Mouse (Mus musculus): ENCODE results near the gene Spock1.

Spock1 gene

DNA sequence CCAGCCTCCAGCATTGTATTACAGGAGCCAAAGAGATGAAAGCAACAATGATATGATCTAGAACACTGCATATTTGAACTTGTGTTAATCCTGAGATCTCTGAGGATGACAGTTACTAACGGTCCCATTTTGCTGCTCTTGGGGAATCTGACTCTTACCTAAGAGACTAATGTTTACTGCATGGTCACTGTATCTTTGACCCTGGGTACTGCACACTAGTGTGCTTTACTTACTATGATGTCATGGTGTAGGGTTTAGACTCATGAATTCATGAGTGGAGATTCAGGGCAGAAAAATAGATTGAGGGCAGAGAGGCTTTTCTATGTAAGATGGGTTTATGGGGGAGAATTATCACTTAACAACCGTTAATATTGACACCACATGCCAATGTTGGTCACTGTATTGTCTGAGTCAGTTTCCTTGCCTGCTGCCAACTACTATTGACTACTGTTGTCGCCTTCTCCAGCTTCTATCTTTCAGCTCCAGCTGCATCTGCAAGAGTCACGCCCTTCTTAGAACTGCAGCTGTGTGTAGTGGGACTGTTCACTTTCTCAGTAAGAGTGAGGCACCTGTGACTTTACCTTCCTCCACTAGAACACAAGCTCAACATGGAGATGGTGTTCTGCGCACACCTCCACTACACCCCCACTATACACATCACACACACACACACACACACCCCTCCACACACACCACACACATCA is 330.4 kb downstream of the Spock1 start:
- no peaks in the 10 kb centered on the region for H3K36me3 ChIP-seq (ENCODE audit: control insufficient read depth, insufficient read depth, low read length, poor library complexity, severe bottlenecking)
- no peak for DNase-seq (ENCODE audit: low read depth, low spot score)
- H3K27me3 ChIP-seq (ENCODE audit: control insufficient read depth, insufficient read depth, low read length, poor library complexity, severe bottlenecking) = no peaks in the 10 kb centered on the region

DNA sequence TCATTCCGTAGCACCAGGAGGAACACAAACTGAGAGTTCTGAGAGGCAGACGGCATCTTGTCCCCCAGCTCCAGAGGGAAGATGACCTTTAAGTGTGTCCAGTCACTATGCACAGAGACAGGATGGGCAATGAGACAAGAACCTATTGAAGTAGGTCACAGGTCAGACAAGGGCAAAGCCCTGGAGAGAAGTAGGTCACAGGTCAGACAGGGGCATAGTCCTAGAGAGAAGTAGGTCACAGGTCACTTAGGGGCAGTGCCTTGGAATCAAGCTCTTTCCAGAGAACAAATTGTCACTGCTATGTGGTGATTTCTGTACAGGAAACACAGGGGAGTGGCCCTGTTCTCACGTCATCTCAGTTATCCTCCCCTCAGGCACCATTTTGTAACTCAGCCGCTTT is 334.6 kb downstream of the Spock1 start:
- H3K36me3 ChIP-seq (ENCODE audit: control insufficient read depth, insufficient read depth, low read length, poor library complexity, severe bottlenecking) = no peaks in the 10 kb centered on the region
- DNase-seq (ENCODE audit: low read depth, low spot score) = no peak
- no peaks in the 10 kb centered on the region for H3K27me3 ChIP-seq (ENCODE audit: control insufficient read depth, insufficient read depth, low read length, poor library complexity, severe bottlenecking)

DNA sequence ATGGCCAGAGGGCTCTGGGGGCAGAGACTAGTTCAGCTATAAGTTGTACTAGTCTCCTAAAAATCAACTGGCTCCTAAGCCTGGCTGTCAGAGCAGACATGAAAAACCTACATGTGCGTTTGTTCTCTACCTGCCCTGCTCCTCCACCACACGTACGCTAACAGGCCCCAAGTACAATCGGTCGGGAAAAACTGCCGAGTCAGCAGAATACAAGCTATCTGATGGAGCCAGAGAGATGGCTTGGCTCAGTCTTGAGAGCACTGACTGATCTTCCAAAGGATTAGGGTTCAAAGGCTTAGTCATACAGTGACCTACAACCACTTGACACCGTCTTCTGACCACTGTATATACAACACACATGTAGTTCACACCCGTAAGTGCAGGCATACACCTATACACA is 339.7 kb downstream of the Spock1 start:
- no peak for DNase-seq (ENCODE audit: low read depth, low spot score)
- Histone ChIP-seq H3K36me3 (ENCODE audit: control insufficient read depth, insufficient read depth, low read length, poor library complexity, severe bottlenecking) (no peaks in the 10 kb centered on the region), H3K27me3 (ENCODE audit: control insufficient read depth, insufficient read depth, low read length, poor library complexity, severe bottlenecking) (no peaks in the 10 kb centered on the region)

DNA sequence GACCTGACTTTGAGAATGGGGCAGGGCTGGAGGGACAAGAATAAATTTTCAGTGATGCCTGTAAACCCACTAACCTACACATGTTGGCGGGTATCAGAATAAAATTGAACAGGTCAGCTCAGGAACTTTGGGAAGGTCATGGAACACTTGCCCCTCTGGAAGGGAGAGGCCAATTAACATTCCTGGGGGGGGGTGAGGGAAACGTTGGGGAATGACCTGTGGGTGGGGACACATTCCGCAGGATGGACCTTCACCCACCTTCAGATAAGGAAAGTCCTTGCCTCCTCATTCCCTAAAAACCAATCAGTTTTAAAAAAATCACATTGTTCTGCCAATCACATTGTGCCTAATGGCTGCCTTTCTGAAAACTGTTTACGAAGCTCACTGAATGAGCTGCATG is 352.9 kb downstream of the Spock1 start:
- no peaks in the 10 kb centered on the region for H3K36me3 ChIP-seq (ENCODE audit: control insufficient read depth, insufficient read depth, low read length, poor library complexity, severe bottlenecking)
- no peaks in the 10 kb centered on the region for H3K27me3 ChIP-seq (ENCODE audit: control insufficient read depth, insufficient read depth, low read length, poor library complexity, severe bottlenecking)
- DNase-seq (ENCODE audit: low read depth, low spot score) = no peak

DNA sequence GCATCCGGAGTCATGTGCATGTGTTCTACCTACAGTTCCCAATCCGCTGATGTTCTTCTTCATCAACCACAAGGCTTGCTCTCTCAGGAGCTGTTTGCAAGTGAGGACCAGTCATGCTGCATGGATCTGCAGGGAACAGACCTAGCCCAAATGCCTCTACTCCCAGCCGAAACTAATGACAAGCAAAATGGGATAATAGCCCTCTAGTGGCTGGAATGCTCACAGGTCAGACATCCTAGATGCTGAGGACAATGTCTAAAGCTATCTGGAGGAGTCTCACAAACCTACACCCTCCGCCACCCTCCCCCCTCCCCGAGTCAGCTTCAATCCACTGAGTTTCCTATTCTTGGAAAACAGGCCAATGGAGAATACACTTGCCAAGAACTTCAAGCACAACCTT is 358.4 kb downstream of the Spock1 start:
- Histone ChIP-seq H3K36me3 (ENCODE audit: control insufficient read depth, insufficient read depth, low read length, poor library complexity, severe bottlenecking) (no peaks in the 10 kb centered on the region), H3K27me3 (ENCODE audit: control insufficient read depth, insufficient read depth, low read length, poor library complexity, severe bottlenecking) (no peaks in the 10 kb centered on the region)
- DNase-seq (ENCODE audit: low read depth, low spot score) = no peak

DNA sequence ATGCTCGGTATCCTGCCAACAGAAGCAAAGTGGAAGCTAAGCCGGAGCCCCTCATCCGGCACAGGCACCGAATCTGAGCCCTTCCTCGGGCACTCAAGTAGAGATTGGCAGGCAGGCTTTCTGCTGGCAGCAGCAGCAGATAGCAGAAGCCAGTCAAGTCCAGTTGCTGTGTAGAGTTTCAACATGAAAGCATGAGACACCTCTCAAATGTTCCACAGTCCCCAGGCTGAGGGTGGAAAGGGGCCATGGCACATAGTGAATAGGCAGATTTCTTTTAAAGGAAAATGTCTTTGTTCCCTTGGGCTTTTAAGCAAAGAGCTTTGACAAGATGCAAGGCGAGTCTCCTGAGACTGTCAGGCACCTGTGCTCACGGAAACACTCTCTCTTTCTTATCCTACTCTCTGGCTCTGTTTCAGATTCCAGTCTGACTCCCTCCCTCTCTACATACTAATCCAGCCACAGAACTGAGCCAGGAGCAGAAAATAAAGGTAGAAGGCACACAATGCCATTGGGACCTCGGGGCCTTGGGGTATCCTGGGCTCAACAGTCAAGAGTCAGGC is 371.1 kb downstream of the Spock1 start:
- H3K36me3 ChIP-seq (ENCODE audit: control insufficient read depth, insufficient read depth, low read length, poor library complexity, severe bottlenecking) = no peaks in the 10 kb centered on the region
- no peaks in the 10 kb centered on the region; the same call in 1 of the 2 replicates for H3K27me3 ChIP-seq (ENCODE audit: control insufficient read depth, insufficient read depth, low read length, poor library complexity, severe bottlenecking)
- DNase-seq (ENCODE audit: low read depth, low spot score) = no peak

DNA sequence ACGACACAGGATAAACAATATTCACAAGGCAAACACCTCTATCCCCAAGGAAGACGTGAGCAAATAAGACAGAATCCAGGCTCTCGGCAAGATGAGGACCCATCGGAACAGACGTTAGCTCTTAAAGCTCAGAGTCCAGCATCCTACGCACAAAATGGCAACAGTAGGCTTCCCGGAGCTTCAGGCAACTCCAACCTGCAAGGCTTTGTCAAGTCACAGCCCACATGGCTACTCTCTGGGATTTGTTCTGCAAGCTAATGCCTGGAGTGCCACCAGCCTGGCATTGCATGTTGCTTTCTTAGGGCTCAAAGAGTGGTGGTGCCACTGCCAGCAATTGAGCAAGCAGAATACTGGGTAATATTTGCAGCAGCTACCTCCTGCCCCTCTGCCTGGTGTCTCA is 373.8 kb downstream of the Spock1 start:
- Histone ChIP-seq H3K27me3 (ENCODE audit: control insufficient read depth, insufficient read depth, low read length, poor library complexity, severe bottlenecking) (no peaks in the 10 kb centered on the region; the same call in 1 of the 2 replicates), H3K36me3 (ENCODE audit: control insufficient read depth, insufficient read depth, low read length, poor library complexity, severe bottlenecking) (no peaks in the 10 kb centered on the region)
- no peak for DNase-seq (ENCODE audit: low read depth, low spot score)

DNA sequence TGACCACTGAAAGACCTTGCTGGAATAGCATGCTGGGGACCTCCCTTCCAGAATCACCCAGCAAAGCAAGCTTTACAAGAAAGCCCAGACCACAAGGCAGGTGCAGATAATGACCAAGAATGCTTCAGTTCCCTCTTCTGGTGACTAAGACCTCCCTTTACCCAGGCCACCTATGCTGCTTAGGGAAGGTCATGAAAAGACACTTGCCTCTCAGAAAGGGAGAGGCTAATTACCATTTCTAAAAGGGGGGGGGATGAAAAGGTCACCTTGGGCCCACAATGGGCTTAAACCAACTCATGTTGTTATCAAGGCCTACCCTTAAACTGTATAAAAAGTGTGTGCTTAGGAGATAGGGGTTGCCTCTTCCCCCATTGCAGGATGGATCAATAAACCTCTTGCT is 382.2 kb downstream of the Spock1 start:
- H3K36me3 ChIP-seq (ENCODE audit: control insufficient read depth, insufficient read depth, low read length, poor library complexity, severe bottlenecking) = no peaks in the 10 kb centered on the region
- no peaks in the 10 kb centered on the region for H3K27me3 ChIP-seq (ENCODE audit: control insufficient read depth, insufficient read depth, low read length, poor library complexity, severe bottlenecking)
- DNase-seq (ENCODE audit: low read depth, low spot score) = no peak

DNA sequence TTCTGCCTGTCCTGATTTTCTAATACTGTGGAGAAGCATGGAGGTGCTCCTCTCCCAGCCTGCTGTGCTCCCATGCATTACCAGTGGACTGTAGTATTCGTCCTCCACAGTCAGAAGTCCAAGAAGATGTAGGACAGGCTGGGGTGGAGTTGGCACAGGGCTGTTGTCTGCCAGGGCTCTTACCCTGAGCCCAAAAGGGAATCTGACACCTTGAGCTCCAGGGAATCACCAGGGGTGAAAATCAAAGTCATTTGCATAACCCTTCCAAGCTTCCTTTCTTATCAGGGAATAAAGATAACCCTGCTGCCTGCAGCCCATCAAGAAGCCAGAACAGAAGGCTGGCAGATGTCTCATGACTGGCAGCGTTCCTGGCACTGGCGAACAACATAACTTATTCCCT is 383.6 kb downstream of the Spock1 start:
- no peak for DNase-seq (ENCODE audit: low read depth, low spot score)
- Histone ChIP-seq H3K36me3 (ENCODE audit: control insufficient read depth, insufficient read depth, low read length, poor library complexity, severe bottlenecking) (no peaks in the 10 kb centered on the region), H3K27me3 (ENCODE audit: control insufficient read depth, insufficient read depth, low read length, poor library complexity, severe bottlenecking) (no peaks in the 10 kb centered on the region)

DNA sequence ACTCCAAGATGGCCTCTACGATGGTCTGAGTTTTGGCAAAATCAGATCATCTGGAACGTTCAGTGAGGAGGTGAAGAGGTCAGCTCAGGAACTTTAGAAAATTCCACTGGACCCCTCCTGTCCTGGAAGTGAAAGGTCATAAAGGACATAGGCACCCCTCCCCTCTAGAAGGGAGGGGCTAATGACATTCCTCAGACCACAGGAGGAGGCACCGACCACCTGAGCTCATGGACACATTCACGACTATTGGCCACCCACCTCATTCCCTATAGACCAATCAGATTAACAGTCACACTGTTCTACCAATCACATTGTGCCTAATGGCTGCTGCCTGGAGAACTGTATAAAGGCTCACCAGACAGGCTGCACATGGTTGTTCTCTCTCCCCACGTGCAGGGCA is 384.8 kb downstream of the Spock1 start:
- H3K27me3 ChIP-seq (ENCODE audit: control insufficient read depth, insufficient read depth, low read length, poor library complexity, severe bottlenecking) = no peaks in the 10 kb centered on the region
- H3K36me3 ChIP-seq (ENCODE audit: control insufficient read depth, insufficient read depth, low read length, poor library complexity, severe bottlenecking) = no peaks in the 10 kb centered on the region
- DNase-seq (ENCODE audit: low read depth, low spot score) = no peak

DNA sequence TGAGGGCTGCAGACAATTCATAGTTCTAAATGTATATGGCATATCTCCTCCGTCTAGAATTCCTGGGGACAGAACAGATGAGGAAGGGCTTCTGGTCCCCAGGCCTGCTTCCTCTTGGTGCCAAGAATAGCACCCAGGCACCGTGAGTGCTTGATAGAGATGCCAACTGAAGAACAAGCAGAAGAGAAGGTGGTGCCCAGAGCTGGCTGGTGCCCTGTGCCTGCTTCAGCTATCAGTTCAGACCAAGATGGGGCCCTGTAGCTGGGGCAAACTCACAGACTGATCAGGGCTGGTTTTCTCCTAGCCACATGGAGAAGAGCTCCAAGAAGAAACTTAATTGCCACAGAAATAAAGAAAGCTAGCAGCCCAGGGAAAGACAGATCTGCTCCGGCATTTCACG is 385.8 kb downstream of the Spock1 start:
- Histone ChIP-seq H3K36me3 (ENCODE audit: control insufficient read depth, insufficient read depth, low read length, poor library complexity, severe bottlenecking) (no peaks in the 10 kb centered on the region), H3K27me3 (ENCODE audit: control insufficient read depth, insufficient read depth, low read length, poor library complexity, severe bottlenecking) (no peaks in the 10 kb centered on the region)
- DNase-seq (ENCODE audit: low read depth, low spot score) = no peak

DNA sequence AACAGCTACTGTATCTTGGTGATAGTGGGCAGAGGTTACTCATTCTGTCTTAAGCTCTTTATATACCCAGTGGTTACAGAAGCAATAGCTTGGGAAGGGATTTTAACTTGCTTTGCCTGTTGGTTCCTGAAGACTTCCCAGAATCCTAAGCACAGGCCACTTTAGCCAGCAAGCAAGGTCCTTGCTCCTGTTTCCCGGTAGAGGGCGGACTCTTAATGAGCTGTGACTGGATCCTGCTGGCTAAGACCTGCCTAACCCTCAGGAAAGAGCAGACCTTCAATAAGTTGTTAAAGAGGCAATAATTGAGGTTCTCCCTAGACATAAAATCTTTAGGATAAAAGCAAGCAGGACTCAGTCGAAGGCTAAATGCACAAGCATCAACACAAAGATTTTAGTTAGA is 387.0 kb downstream of the Spock1 start:
- H3K36me3 ChIP-seq (ENCODE audit: control insufficient read depth, insufficient read depth, low read length, poor library complexity, severe bottlenecking) = no peaks in the 10 kb centered on the region
- DNase-seq (ENCODE audit: low read depth, low spot score) = no peak
- no peaks in the 10 kb centered on the region for H3K27me3 ChIP-seq (ENCODE audit: control insufficient read depth, insufficient read depth, low read length, poor library complexity, severe bottlenecking)

DNA sequence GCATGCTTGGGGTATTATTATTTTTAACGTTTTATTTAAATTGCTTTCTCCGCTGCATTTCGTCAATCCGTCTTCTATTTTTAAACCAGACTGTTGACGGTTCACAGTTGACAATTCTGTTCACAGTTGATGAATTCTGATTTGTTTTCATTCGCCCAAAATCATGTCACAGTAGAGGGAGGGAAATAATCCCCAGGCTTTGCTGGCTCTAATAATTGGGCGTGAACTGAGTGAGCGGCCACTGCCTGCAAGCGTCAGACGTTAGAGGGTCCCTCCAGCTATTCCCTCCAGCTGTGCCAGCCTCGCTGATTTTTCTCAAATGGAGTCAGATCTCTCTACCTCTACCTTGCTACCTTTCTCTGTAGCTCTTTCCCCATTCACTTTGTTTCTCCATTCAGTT is 388.3 kb downstream of the Spock1 start:
- Histone ChIP-seq H3K36me3 (ENCODE audit: control insufficient read depth, insufficient read depth, low read length, poor library complexity, severe bottlenecking) (no peaks in the 10 kb centered on the region), H3K27me3 (ENCODE audit: control insufficient read depth, insufficient read depth, low read length, poor library complexity, severe bottlenecking) (no peaks in the 10 kb centered on the region)
- DNase-seq (ENCODE audit: low read depth, low spot score) = no peak

DNA sequence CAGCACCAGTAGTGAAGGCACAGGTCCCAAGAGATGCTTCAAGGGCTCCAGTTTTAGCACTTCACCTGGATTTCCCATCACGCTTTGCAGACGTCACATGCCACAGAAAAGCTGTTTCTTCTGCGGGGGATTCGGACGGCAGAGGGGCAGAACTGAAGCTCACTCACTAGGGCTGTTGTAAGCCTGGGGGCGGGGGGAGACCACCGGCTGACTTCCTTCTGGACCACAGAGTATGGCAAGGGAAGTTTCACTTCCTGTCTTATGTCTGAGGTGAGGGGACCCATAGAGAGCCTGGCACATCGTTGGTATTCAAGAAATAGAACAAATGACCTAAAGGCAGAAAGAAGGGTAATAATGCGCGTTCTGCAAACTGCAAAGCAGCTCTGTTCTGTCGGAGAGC is 392.4 kb downstream of the Spock1 start:
- Histone ChIP-seq H3K27me3 (ENCODE audit: control insufficient read depth, insufficient read depth, low read length, poor library complexity, severe bottlenecking) (no peaks in the 10 kb centered on the region), H3K36me3 (ENCODE audit: control insufficient read depth, insufficient read depth, low read length, poor library complexity, severe bottlenecking) (no peaks in the 10 kb centered on the region)
- DNase-seq (ENCODE audit: low read depth, low spot score) = no peak

DNA sequence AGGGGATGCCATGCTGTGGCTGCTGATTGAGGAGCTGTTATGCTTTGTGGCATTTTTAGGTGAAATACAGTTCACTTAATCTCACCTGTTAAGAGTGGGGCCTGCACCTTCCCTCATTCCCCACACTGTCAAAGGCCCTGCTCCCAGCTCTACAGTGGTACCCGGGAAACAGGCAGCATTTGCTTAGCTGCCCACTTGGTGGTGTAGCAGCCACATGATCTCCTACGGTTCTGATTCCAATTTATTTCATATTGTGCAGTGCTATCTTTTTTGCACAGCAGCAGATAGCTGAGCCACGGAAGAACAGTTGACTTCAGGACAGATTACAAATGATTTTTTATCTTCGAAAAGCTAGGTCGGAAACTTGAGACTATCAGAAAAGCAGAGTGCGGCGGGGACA is 406.6 kb downstream of the Spock1 start:
- Histone ChIP-seq H3K27me3 (ENCODE audit: control insufficient read depth, insufficient read depth, low read length, poor library complexity, severe bottlenecking) (no peaks in the 10 kb centered on the region), H3K36me3 (ENCODE audit: control insufficient read depth, insufficient read depth, low read length, poor library complexity, severe bottlenecking) (no peaks in the 10 kb centered on the region)
- DNase-seq (ENCODE audit: low read depth, low spot score) = no peak

DNA sequence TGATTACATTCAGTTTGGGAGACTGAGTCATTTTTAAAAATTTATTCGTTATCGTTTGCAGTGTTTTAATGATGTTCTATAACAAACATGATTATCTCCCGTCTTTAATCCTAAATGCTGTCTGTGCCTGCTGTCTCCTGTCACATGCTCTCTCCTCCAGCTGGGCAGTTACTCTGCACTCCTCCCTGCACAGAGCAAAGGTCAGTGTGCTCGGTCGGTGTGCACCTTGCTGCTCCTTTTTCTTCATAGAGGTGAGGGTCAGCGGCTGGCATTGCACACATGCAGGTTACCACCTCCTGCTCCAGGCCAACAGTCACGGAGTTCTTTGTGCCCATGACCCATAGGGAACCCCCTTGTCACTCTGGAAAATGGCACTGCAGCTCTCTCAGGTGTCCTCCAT is 411.4 kb downstream of the Spock1 start:
- H3K36me3 ChIP-seq (ENCODE audit: control insufficient read depth, insufficient read depth, low read length, poor library complexity, severe bottlenecking) = no peaks in the 10 kb centered on the region
- H3K27me3 ChIP-seq (ENCODE audit: control insufficient read depth, insufficient read depth, low read length, poor library complexity, severe bottlenecking) = no peaks in the 10 kb centered on the region
- DNase-seq (ENCODE audit: low read depth, low spot score) = no peak

Data from splenic B cell, adult 2 months (primary cell).